Mouse (Mus musculus) gastrocnemius, adult 2 months (tissue): Measurements from ENCODE around the gene Pafah1b2. TPM values are rescaled to one million over a fixed set of nuclear protein-coding genes. Genes with fewer than 3 reads are reported as not detected.
A peak's percentile ranks its signal among the peaks of the same experiment; 100 is the strongest.

Experiments
- DNase-seq: peaks from one replicate; pipeline ENCODE4 v3.0.0; 2022
- H3K27ac ChIP-seq: fragments of 200-600 bp; 2 replicates; pipeline ENCODE4 v1.8.1; 2022; ENCODE audit warnings: mild to moderate bottlenecking
- H3K4me3 ChIP-seq: fragments of 200-600 bp; 2 replicates; pipeline ENCODE4 v1.8.1; 2022; ENCODE audit warnings: mild to moderate bottlenecking, moderate library complexity
- CTCF ChIP-seq: fragments of 200-600 bp; IDR thresholded peaks from 2 replicates; pipeline ENCODE4 v1.8.1; 2022; ENCODE audit warnings: antibody characterized with exemption, mild to moderate bottlenecking, moderate library complexity
- intact Hi-C: fragments of 180-260 bp; cut with DNase I; formaldehyde crosslinking; loops from one replicate; pipeline ENCODE4 v1.15.1; 2025
- microRNA-seq: library from miRNA; unstranded; fragments of <30 nt; microRNA quantifications from one replicate; pipeline ENCODE4 v1.2.0, GENCODE M21; 2021
- total RNA-seq, 2 experiments: library from RNA; stranded (reverse); gene quantifications; 2 replicates each; pipeline ENCODE4 v1.2.3; 2021

Gene Pafah1b2
- total RNA-seq, 2 experiments from 2014 or later, result 28.0 to 29.5 TPM

GRCm38 (mm10) chr9:45917041-45917934 lies 95.2 kb downstream of the Pafah1b2 start:
- H3K27ac ChIP-seq, result peak overlapping the region; percentile 72
- no peak for TF ChIP-seq CTCF
- intact Hi-C loops, result no loop called here
- DNase-seq, result peak; percentile 71
- 0 out of 2 replicates have a peak overlapping the region, but pooled peaks have one; percentile 13 for H3K4me3 ChIP-seq

GRCm38 (mm10) chr9:45915659-45916058 lies 96.8 kb downstream of the Pafah1b2 start:
- no peak for TF ChIP-seq CTCF
- Histone ChIP-seq H3K27ac (no peak overlapping the region; the same call in 1 of the 2 replicates), H3K4me3 (no peak overlapping the region)
- no peak for DNase-seq
- intact Hi-C loops, result no loop called here

Small RNA genes within 50 kb of the gene (microRNA-seq; reads per million reads assigned to microRNA genes)
- gene Mir7087, result not detected

Other genes starting within 250 kb of the Pafah1b2 start
- gene Cep164, start 184.0 kb downstream of the Pafah1b2 start, total RNA-seq, result 1 to 10 TPM; 2.0 to 2.5 TPM
- 10 to 100 TPM; 26.1 to 72.2 TPM for gene Bace1, start 174.1 kb downstream of the Pafah1b2 start, total RNA-seq
- 10 to 100 TPM in 1 of 2 experiments, 1 to 10 TPM in 1; 9.3 to 12.3 TPM for gene Pcsk7, start 106.2 kb downstream of the Pafah1b2 start, total RNA-seq
- gene Rnf214, start 105.8 kb downstream of the Pafah1b2 start, total RNA-seq, result 10 to 100 TPM; 25.3 to 31.0 TPM
- gene Tagln, start 76.6 kb downstream of the Pafah1b2 start, total RNA-seq, result 10 to 100 TPM; 38.5 to 49.2 TPM
- gene Sidt2, start 57.4 kb downstream of the Pafah1b2 start, total RNA-seq, result 10 to 100 TPM; 66.2 to 72.2 TPM
- gene Sik3, start 130 bp upstream of the Pafah1b2 start, total RNA-seq, result 10 to 100 TPM; 38.0 to 41.1 TPM
- gene Apoa1, start 215.9 kb upstream of the Pafah1b2 start, total RNA-seq, result not detected
- not detected for gene Apoc3, start 222.9 kb upstream of the Pafah1b2 start, total RNA-seq
- gene Apoa4, start 228.0 kb upstream of the Pafah1b2 start, total RNA-seq, result not detected